7 mouse cellular contexts compared by ENCODE assay signal in the genomic region with DNA sequence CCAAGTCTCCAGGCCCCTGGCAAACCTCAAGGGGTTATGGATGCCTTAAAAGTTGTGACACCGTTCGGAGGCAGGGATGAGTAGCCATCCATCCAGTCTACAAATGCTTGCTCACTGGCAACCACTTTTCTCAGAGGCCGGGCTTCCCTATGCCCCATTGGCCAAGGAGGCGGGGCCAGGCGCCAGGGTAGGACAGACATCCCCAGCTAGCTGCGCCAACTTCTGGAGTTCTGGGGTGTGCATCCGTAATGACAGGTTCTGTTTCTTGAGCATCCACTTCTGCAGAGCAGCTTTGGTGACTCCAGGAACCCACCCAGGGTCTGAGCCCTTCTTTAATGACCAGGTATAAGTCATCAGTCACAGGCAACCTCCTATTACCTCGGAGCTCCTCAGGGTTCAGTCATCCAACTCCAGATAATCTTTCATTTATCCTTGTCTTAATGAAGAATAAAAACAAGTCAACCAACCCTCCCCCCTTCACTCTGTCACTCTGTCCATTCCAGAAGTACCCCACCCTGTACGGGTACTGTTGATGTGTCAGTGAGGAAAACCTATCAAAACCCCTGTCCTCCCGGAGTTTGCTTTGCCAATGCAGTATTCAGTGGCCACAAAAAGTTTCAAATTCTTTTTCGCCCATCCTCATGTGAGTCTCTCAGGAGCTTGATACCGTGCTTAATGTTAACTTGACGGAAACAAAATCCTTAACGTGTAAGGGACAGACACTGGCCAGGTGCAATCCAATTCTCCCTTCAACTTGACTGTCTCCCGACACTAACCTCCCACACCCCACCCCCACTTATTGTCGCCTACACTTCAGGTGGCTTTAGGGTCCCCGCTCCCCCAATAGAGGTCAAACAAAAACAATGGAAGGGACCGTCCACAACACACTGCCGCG. TPM values are rescaled to one million over a fixed set of nuclear protein-coding genes. Genes with fewer than 3 reads are reported as not detected.
DNase-seq lines count a peak whose midpoint lies in the region; ATAC-seq and TF ChIP-seq lines count a peak whose summit lies in the region.

No protein-coding gene starts in this region.

- in situ Hi-C loops in Patski (cut with MboI; ENCODE audit: low pct_unique_long_range_greater_than_20kb), result no loop called here

- TF ChIP-seq POLR2A in limb, embryonic 14.5 days (IDR thresholded peaks at IDR 0.05; ENCODE audit: borderline replicate concordance, extremely low read depth, insufficient read depth, insufficient read length), result no peak

- H3K27me3 ChIP-seq in C2C12 (ENCODE audit: control insufficient read depth, insufficient read depth, insufficient read length) (peaks cover 29% of the 10 kb centered on the region), Patski (peaks cover 48% of the 10 kb centered on the region)
- peaks cover 49% of the 10 kb centered on the region for H3K27me3 ChIP-seq in forebrain, embryonic 12.5 days
- peaks cover 11% of the 10 kb centered on the region; the same call in 1 of the 2 replicates for H3K27me3 ChIP-seq in hindbrain, embryonic 11.5 days (ENCODE audit: control insufficient read depth, insufficient read depth, low read length)
- H3K27me3 ChIP-seq in limb, embryonic 14.5 days (ENCODE audit: control insufficient read depth, insufficient read depth, low read length), result peaks cover 43% of the 10 kb centered on the region
- peaks cover 5% of the 10 kb centered on the region; the same call in 1 of the 2 replicates for H3K27me3 ChIP-seq in neural tube, embryonic 14.5 days (ENCODE audit: control insufficient read depth, insufficient read depth, low read length)

- 10% methylated on average over 20 of the region's 20 CpGs for WGBS in forebrain, embryonic 12.5 days
- 16% methylated on average over 20 of the region's 20 CpGs for WGBS in hindbrain, embryonic 11.5 days
- 19% methylated on average over 20 of the region's 20 CpGs for WGBS in limb, embryonic 14.5 days
- 12% methylated on average over 20 of the region's 20 CpGs for WGBS in neural tube, embryonic 14.5 days

- H3K4me2 ChIP-seq in forebrain, embryonic 12.5 days, result peak overlapping the region; percentile 91
- H3K4me2 ChIP-seq in hindbrain, embryonic 11.5 days (replicated peaks; ENCODE audit: low read depth, low read length), result peak overlapping the region; percentile 90
- H3K4me2 ChIP-seq in limb, embryonic 14.5 days (replicated peaks; ENCODE audit: low read depth, low read length, severe bottlenecking), result peak overlapping the region; percentile 94
- peak overlapping the region; percentile 96 for H3K4me2 ChIP-seq in neural tube, embryonic 14.5 days (ENCODE audit: low read depth, low read length)

- no peak for DNase-seq in Patski (ENCODE audit: low read depth, low spot score)
- peak; percentile 33 for DNase-seq in hindbrain, embryonic 11.5 days (ENCODE audit: low spot score)
- no peak for DNase-seq in limb, embryonic 14.5 days (ENCODE audit: low spot score)

- no peak for TF ChIP-seq CTCF in C2C12 (IDR thresholded peaks at IDR 0.05; ENCODE audit: control insufficient read depth, insufficient read depth, insufficient read length)
- TF ChIP-seq CTCF in Patski (IDR thresholded peaks at IDR 0.05), result no peak

- peak overlapping the region; percentile 25 for H3K4me3 ChIP-seq in C2C12 (ENCODE audit: insufficient read depth, poor library complexity, severe bottlenecking)
- peak overlapping the region; percentile 69 for H3K4me3 ChIP-seq in forebrain, embryonic 12.5 days (replicated peaks)
- H3K4me3 ChIP-seq in hindbrain, embryonic 11.5 days (ENCODE audit: low read depth, low read length), result peak overlapping the region; percentile 55
- H3K4me3 ChIP-seq in limb, embryonic 14.5 days (replicated peaks; ENCODE audit: low read length), result peak overlapping the region; percentile 53
- H3K4me3 ChIP-seq in neural tube, embryonic 14.5 days (ENCODE audit: low read depth, low read length), result peak overlapping the region; percentile 63

- H3K79me3 ChIP-seq in C2C12 (ENCODE audit: low read depth), result no peaks in the 10 kb centered on the region

- CTCF ChIA-PET in Patski (lab: Charles Lee), result no interaction called here

- peak overlapping the region; percentile 22 for H3ac ChIP-seq in C2C12 (ENCODE audit: control insufficient read depth, insufficient read length, low read depth)

- ATAC-seq in Patski, result peak; percentile 11
- peak; percentile 28; the same call in 1 of the 2 replicates for ATAC-seq in forebrain, embryonic 12.5 days (ENCODE audit: low FRiP score)
- peak; percentile 26 for ATAC-seq in hindbrain, embryonic 11.5 days (ENCODE audit: low FRiP score)
- ATAC-seq in limb, embryonic 14.5 days (ENCODE audit: low FRiP score, low read depth), result no peak
- no peak; the same call in 1 of the 2 replicates for ATAC-seq in neural tube, embryonic 14.5 days (ENCODE audit: low read depth)
- no peak for ATAC-seq in megakaryocyte progenitor cell, adult 5-6 weeks (replicated peaks; ENCODE audit: poor library complexity)

- peaks cover 41% of the 10 kb centered on the region for H3K4me1 ChIP-seq in forebrain, embryonic 12.5 days
- H3K4me1 ChIP-seq in hindbrain, embryonic 11.5 days (replicated peaks; ENCODE audit: control insufficient read depth, insufficient read depth, low read length), result no peaks in the 10 kb centered on the region; the same call in 1 of the 2 replicates
- H3K4me1 ChIP-seq in limb, embryonic 14.5 days (ENCODE audit: control insufficient read depth, insufficient read depth, low read length), result no peaks in the 10 kb centered on the region
- peaks cover 8% of the 10 kb centered on the region; the same call in 1 of the 2 replicates for H3K4me1 ChIP-seq in neural tube, embryonic 14.5 days (ENCODE audit: control insufficient read depth, insufficient read depth, low read length)

- no peaks in the 10 kb centered on the region for H3K36me3 ChIP-seq in C2C12 (ENCODE audit: control insufficient read depth, insufficient read depth)
- H3K36me3 ChIP-seq in forebrain, embryonic 12.5 days (replicated peaks), result no peaks in the 10 kb centered on the region
- H3K36me3 ChIP-seq in hindbrain, embryonic 11.5 days (ENCODE audit: control insufficient read depth, insufficient read depth, low read length), result no peaks in the 10 kb centered on the region
- no peaks in the 10 kb centered on the region for H3K36me3 ChIP-seq in limb, embryonic 14.5 days (ENCODE audit: control insufficient read depth, insufficient read depth, low read length)
- H3K36me3 ChIP-seq in neural tube, embryonic 14.5 days (ENCODE audit: control insufficient read depth, insufficient read depth, low read length), result no peaks in the 10 kb centered on the region

- H3K9ac ChIP-seq in forebrain, embryonic 12.5 days, result peak overlapping the region; percentile 66
- peak overlapping the region; percentile 72 for H3K9ac ChIP-seq in hindbrain, embryonic 11.5 days (ENCODE audit: low read depth, low read length)
- peak overlapping the region; percentile 56 for H3K9ac ChIP-seq in limb, embryonic 14.5 days (ENCODE audit: low read depth, low read length, severe bottlenecking)
- peak overlapping the region; percentile 78 for H3K9ac ChIP-seq in neural tube, embryonic 14.5 days (replicated peaks; ENCODE audit: low read depth, low read length)

- 0 out of 2 replicates have a peak overlapping the region, but pooled peaks have one; percentile 13 for H3K27ac ChIP-seq in forebrain, embryonic 12.5 days
- no peak overlapping the region for H3K27ac ChIP-seq in hindbrain, embryonic 11.5 days (ENCODE audit: low read depth, low read length)
- H3K27ac ChIP-seq in limb, embryonic 14.5 days (replicated peaks; ENCODE audit: low read depth, low read length), result no peak overlapping the region
- H3K27ac ChIP-seq in neural tube, embryonic 14.5 days (ENCODE audit: low read depth, low read length), result peak overlapping the region; percentile 57; the same call in 1 of the 2 replicates

- no peaks in the 10 kb centered on the region for H3K79me2 ChIP-seq in C2C12 (ENCODE audit: control insufficient read depth, insufficient read depth)

- POLR2A ChIA-PET in Patski (lab: Charles Lee), result no interaction called here

- H3K9me3 ChIP-seq in forebrain, embryonic 12.5 days, result no peaks in the 10 kb centered on the region
- no peaks in the 10 kb centered on the region for H3K9me3 ChIP-seq in hindbrain, embryonic 11.5 days (ENCODE audit: control insufficient read depth, low read length)
- H3K9me3 ChIP-seq in limb, embryonic 14.5 days (ENCODE audit: control insufficient read depth, low read length), result no peaks in the 10 kb centered on the region
- H3K9me3 ChIP-seq in neural tube, embryonic 14.5 days (ENCODE audit: control insufficient read depth, low read length), result no peaks in the 10 kb centered on the region

TF ChIP-seq in C2C12, 6 proteins besides CTCF, POLR2A, EP300 and RAD21:
- TF ChIP-seq MAX (IDR thresholded peaks at IDR 0.05), result no peak
- TF ChIP-seq FOSL1 (IDR thresholded peaks at IDR 0.05; ENCODE audit: insufficient read depth, low read length, poor library complexity, severe bottlenecking), result no peak
- TF ChIP-seq USF1 (IDR thresholded peaks at IDR 0.05; ENCODE audit: low read depth), result no peak
- no peak for TF ChIP-seq MYOD1 (IDR thresholded peaks at IDR 0.05; ENCODE audit: control insufficient read depth, insufficient read length, low read depth)
- TF ChIP-seq MYOG (IDR thresholded peaks at IDR 0.05; ENCODE audit: control insufficient read depth, extremely low read depth, insufficient read length), result no peak
- no peak for TF ChIP-seq CEBPB (IDR thresholded peaks at IDR 0.05; ENCODE audit: low read depth)
TF ChIP-seq in C2C12: peak in this region for 0.

RNA-seq across cellular contexts. Expression of a gene that starts 1.0 kb away (rescaled TPM):
- polyA plus RNA-seq in C2C12 (2012; fragmentation: generic; extraction: Trizol) (0.42 TPM), Patski (2021) (2.3 TPM)
- 0.47 and 0.63 TPM in 2 replicates for polyA plus RNA-seq in forebrain, embryonic 12.5 days (2016; fragmentation: Nextera tagmentation; extraction: Ambion mirVana)
- 0.77 and 1.7 TPM in 2 replicates for polyA plus RNA-seq in hindbrain, embryonic 11.5 days (2014; fragmentation: Nextera tagmentation; extraction: Ambion mirVana)
- 4.5 and 5.0 TPM in 2 replicates for polyA plus RNA-seq in limb, embryonic 14.5 days (2012; rRNA removed)
- 0.94 and 1.0 TPM in 2 replicates for polyA plus RNA-seq in limb, embryonic 14.5 days (2014; fragmentation: Nextera tagmentation; extraction: Ambion mirVana)
- polyA plus RNA-seq in neural tube, embryonic 14.5 days (2014; fragmentation: Nextera tagmentation; extraction: Ambion mirVana), result 3.1 and 3.7 TPM in 2 replicates
- total RNA-seq in megakaryocyte progenitor cell, adult 5-6 weeks (2015), result not detected in 2 replicates
- not detected in 2 replicates for total RNA-seq in megakaryocyte progenitor cell, adult 5-6 weeks (2017)

Comparison
In these comparisons a context has a peak if more than half of its experiments do, and no peak if none do; other contexts are left out.
1. ATAC-seq: peak in Patski (single experiment), forebrain, embryonic 12.5 days (single experiment) and hindbrain, embryonic 11.5 days (single experiment); none in limb, embryonic 14.5 days (single experiment), neural tube, embryonic 14.5 days (single experiment) and megakaryocyte progenitor cell, adult 5-6 weeks (single experiment).
2. H3K27ac ChIP-seq: peak in forebrain, embryonic 12.5 days (single experiment) and neural tube, embryonic 14.5 days (single experiment); none in hindbrain, embryonic 11.5 days (single experiment) and limb, embryonic 14.5 days (single experiment).
3. Peak in every context shown above with its lines, with median percentiles within 50 percentile points of each other: H3K4me3 ChIP-seq, H3K4me2 ChIP-seq and H3K9ac ChIP-seq.